Mouse (Mus musculus) megakaryocyte progenitor cell, adult 5-6 weeks (primary cell): Measurements from ENCODE around the gene Pgm2l1. TPM values are rescaled to one million over a fixed set of nuclear protein-coding genes. Genes with fewer than 3 reads are reported as not detected.

Source experiments
- ATAC-seq: replicated peaks from 2 replicates; pipeline ENCODE4 v1.8.0; 2016; ENCODE audit warnings: mild to moderate bottlenecking, moderate TSS enrichment, inconsistent platforms; ENCODE audit not compliant: poor library complexity
- total RNA-seq, 2 experiments: library from RNA; stranded (forward) in 1 of 2; stranded (reverse) in 1 of 2; fragments of 157-497, 149-512 nt in 1 of 2; fragments of 200-1000 nt in 1 of 2; gene quantifications; 2 replicates each; pipeline versions ENCODE4 v1.2.3 to v1.2.4; 2015 to 2017

Gene Pgm2l1
- total RNA-seq, 2 experiments from 2014 or later, result 6.2 to 12.4 TPM

- peak; percentile 8 for ATAC-seq
Measured at GRCm38 (mm10) chr7:100227896-100228525, 817 bp downstream of the Pgm2l1 start.

GRCm38 (mm10) chr7:100228957-100229356 is 1.8 kb downstream of the Pgm2l1 start:
- ATAC-seq, result no peak

GRCm38 (mm10) chr7:100230646-100231045 is 3.5 kb downstream of the Pgm2l1 start:
- no peak for ATAC-seq

- ATAC-seq, result no peak
Measured at GRCm38 (mm10) chr7:100231661-100232060, 4.5 kb downstream of the Pgm2l1 start.

GRCm38 (mm10) chr7:100233681-100234080 is 6.5 kb downstream of the Pgm2l1 start:
- ATAC-seq, result 0 out of 2 replicates have a peak, but pooled peaks have one; percentile 27

- peak; percentile 97 for ATAC-seq
Measured at GRCm38 (mm10) chr7:100234264-100234885, 7.2 kb downstream of the Pgm2l1 start.

GRCm38 (mm10) chr7:100238271-100238670 is 11.1 kb downstream of the Pgm2l1 start:
- no peak for ATAC-seq

- ATAC-seq, result no peak
Measured at GRCm38 (mm10) chr7:100240601-100241000, 13.4 kb downstream of the Pgm2l1 start.

- ATAC-seq, result no peak
Measured at GRCm38 (mm10) chr7:100243007-100243406, 15.8 kb downstream of the Pgm2l1 start.

GRCm38 (mm10) chr7:100244225-100244624 is 17.0 kb downstream of the Pgm2l1 start:
- no peak for ATAC-seq

- ATAC-seq, result no peak
Measured at GRCm38 (mm10) chr7:100245176-100245575, 18.0 kb downstream of the Pgm2l1 start.

- ATAC-seq, result no peak
Measured at GRCm38 (mm10) chr7:100250667-100251066, 23.5 kb downstream of the Pgm2l1 start.

GRCm38 (mm10) chr7:100262350-100262749 is 35.2 kb downstream of the Pgm2l1 start:
- ATAC-seq, result no peak

GRCm38 (mm10) chr7:100264934-100265333 is 37.7 kb downstream of the Pgm2l1 start:
- 0 out of 2 replicates have a peak, but pooled peaks have one; percentile 54 for ATAC-seq

GRCm38 (mm10) chr7:100272369-100272768 is 45.2 kb downstream of the Pgm2l1 start:
- ATAC-seq, result no peak

GRCm38 (mm10) chr7:100274507-100274906 is 47.3 kb downstream of the Pgm2l1 start:
- ATAC-seq, result peak; percentile 31

GRCm38 (mm10) chr7:100276397-100276796 is 49.2 kb downstream of the Pgm2l1 start:
- peak; percentile 39; the same call in 1 of the 2 replicates for ATAC-seq

- peak; percentile 85 for ATAC-seq
Measured at GRCm38 (mm10) chr7:100279803-100280202, 52.6 kb downstream of the Pgm2l1 start.

GRCm38 (mm10) chr7:100281596-100281995 is 54.4 kb downstream of the Pgm2l1 start:
- ATAC-seq, result no peak

- ATAC-seq, result no peak
Measured at GRCm38 (mm10) chr7:100283298-100283697, 56.1 kb downstream of the Pgm2l1 start.

- ATAC-seq, result no peak
Measured at GRCm38 (mm10) chr7:100285383-100285782, 58.2 kb downstream of the Pgm2l1 start, which contains the start of gene P4ha3. TSS of gene P4ha3 (plus strand) at chr7:100285520.
